Mouse (Mus musculus): ENCODE results near the gene Tsen15.
"Not testable (repeated sequence)": the region's sequence is repeated elsewhere in the genome, so short reads cannot be mapped to it uniquely, and the experiment has no call there.

The Tsen15 gene

DNA sequence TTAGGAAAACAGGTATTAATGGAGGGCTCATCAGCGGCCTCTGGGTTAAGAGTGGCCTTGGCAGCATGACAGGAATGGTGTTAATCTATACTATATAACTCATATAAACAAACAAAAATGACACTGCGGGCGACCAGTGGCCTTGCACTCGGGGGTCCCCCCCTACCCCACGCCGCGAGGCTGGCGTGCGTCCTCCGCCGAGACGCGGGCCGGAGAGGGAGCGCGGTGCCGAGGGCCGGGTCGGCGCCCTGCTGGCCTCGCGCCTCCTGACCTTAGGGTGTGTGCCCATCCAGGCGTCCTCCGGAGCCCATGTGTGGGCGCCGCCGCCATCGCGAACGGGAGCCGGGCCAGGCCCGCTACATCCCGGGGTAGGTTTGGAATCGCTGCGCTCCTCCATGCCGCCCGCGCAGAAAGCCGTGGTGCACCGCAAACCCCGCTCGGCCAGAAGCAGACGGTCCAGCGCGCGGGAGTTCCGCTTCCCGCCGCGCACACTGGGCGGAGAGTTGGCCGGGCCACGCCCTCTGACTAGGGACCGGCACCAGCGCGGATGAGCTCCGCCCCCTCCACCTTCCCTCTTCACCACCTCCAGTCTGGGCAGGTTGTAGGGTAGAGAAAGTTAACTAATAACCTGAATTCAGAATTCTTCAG, at the start of gene Tsen15:
Tsen15 (minus strand) TSS at position 501 of the 648 bp plus-strand sequence.
- DNase-seq = peak; percentile 92 to 93

DNA sequence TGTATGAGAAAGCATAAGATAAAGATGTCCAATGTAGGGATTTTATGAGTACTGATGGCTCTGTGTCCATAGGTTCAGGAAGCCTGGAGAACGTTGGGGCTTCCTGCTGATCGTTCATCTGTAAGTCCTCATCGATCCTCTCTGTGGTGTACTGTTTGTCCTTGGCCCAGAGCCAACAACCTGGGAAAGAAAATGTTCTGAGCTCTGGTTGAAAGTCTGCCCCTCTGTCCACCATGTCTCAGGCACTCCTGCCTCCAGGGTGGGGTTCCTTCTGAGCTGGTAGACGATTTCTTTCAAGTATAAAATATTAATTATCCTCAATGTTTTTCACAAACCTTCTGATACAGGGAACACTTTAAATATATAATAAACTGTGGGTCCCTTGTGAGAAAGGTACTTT, 47.7 kb upstream of the Tsen15 start:
- no peak for DNase-seq

DNA sequence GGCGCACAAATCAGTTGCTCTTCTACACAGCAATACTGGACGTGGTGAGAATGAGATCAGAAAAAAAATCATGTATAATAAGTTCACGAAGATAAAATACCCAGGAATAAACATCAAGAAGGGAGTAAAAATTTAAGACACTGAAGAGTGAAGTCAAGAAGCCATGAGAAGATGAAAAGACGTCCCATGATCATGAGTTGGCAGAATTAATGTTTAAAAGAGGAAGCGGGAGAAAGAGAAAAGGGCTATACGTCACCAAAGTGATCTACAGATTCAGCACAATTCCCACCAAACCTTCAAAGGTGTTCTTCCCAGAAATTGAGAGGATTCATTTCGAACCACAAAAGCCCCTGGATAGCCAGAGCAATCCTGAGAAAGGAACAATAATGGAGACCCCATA, 43.3 kb upstream of the Tsen15 start:
- no peak for DNase-seq

DNA sequence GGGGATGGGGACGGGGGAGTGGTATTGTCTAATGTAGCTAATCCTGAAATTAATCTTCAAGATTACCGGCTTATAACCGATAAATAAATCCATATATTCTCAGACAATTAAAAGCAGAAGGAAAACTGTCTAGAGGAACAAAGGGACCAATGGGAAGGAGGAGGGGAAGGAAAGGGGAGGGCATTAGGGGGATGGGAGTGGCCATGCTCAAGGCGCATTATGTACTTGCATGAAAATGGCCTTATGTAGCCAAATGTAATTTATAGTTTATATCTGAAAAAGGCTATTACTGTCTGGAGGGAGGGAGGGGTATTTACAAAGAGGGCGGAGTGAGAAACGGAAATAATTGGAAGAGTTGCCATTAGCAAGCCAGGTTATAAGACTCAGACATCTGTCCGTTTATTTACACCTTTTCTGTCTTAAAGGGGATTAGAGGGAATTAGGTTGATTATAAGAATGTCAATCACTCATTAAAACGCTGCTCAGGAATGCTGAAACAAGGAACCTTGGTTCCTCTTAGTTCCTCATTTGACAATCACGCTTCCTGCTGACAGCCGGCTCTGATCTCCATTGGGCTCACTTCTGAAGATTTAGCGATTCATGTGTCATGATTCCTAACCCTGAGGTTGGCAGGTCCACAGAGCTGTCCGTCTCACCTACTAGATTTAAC, 41.6 kb upstream of the Tsen15 start:
- DNase-seq = no peak

DNA sequence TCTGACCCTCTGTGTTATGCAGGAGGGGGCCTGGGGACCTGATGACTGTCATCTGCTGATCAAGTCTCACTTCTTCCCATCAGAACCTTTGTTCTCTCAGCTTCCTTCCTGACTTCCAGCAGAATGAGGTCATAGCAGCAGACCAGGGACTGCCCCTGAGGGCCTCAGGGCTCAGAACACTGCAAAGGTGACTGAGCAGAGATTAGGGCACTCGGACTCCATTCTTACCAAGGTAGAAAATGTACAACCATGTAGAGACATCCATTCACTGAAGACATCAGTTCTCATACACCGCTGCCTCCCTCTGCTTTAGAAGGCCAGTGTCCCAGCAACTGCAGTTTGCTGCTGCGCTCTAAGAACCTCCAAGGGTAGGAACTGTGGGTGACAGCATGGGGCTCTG, 36.6 kb upstream of the Tsen15 start:
- DNase-seq = no peak

DNA sequence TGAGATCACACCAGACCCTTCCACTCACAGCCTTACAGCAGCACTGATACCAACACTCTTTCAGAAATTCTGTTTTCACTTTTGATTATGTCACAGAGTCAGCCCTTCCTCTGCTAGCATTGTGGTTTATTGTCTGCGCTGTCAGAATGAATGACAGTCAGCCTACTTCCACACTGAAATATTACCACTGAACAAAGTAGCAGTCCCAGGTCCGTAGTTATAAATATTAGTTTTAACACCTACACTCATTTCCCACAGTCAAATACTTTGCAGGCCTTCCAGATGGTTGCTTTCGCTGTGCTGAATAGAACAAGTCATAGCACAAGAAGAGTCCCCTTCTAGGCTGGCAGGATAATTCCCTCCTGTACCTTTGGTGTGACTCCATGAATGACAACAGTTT, 35.8 kb upstream of the Tsen15 start:
- no peak for DNase-seq

DNA sequence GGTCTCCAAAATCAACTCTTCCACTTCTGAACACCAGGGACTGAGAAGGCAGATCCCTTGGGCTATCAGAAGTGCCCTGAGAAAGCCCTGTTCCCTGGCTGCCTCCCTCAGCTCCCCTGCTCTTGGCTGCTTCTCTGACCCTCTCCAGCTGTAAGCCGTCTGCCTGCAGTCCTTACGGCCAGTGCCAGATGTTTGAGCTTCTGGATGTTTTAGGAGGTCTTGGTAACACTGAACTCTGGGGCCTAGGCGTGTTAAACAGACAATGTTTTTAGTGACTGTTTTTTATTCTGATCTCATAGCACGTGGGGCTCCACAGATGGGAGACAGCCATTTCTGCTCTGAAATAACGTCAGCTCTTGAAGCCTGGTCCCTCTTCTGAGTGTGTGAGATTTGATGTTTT, 31.1 kb upstream of the Tsen15 start:
- no peak for DNase-seq

DNA sequence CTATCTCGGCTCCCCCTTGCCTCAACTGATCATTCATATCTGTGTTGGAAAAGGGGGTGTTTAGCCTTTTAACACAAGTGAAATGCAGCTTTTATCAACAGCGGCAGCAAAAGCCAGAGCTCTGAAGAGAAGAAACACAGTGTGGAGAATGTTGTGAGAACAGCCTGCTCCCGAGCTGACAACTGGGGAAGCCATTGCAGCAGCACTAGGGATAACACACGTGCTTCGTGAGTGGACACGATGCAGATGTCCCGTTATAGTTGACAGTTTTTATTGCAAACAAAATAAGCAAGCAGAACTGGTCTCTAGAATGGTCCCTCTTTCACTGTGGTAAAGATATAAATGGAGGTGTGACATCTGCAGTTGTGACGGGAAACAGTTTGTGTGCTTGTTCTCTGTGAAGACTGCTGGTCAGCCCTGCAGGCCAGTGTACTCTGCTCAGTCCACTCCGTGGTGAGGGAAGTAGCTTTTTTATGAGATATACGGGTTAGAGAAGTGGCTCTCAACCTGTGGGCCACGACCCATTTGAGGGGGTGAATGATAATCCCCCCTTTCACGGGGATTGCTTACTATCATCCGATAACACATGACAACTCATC, 29.9 kb upstream of the Tsen15 start:
- DNase-seq = no peak

DNA sequence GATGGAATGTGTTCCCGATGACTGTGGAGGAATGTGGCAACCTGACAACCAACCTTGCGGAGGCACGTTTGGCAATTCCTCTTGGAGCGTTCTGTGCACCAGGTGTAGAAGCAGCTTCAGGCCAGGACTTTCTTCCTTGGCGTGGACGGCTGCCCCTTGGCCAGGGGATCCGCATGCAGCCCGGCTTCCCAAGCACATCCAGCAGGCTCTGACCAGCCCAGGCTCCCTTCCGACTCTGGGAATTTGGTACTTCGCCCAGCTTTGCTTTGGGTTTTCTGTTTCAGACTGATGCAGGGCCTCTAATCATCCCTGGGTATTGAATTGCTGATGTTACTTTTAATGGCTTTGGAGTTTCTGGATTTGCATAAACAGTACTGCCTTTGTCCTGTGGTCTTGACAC, 28.0 kb upstream of the Tsen15 start:
- peak; percentile 11 to 27 for DNase-seq

DNA sequence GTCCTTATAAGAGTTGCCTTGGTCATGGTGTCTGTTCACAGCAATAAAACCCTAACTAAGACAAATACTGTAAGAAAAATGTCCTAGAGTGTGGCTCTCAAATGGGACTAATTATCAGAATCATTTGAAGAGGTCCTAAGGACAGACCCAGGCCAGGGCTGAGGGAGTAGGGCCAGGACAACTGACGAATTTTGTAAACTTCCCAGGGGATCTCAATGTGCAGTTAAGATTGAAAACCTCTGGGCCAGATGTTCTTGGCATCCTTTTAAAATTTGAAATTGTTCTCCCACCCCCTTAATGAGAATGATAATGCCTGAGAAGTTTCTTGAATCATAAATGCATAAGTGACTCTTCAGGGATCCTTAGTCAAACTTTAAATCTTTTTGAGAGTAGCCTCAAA, 27.5 kb upstream of the Tsen15 start:
- DNase-seq = no peak

DNA sequence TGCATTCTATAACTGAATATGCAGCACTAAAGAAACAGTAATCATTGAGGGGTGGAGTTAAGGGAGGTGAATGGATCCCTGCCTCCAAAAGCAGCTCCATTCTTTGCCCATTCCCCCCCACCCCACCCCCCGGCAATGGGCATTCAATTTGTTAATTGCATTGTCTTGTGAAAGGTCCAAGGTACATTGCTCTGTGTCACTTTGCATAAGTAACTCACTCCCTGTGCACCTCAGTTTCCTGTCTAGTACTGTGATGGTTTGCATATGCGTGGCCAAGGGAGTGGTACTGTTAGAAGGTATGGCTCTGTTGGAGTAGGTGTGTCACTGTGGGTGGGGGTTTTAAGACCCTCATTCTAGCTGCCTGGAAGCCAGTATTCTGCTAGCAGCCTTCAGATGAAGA, 26.6 kb upstream of the Tsen15 start:
- no peak for DNase-seq

DNA sequence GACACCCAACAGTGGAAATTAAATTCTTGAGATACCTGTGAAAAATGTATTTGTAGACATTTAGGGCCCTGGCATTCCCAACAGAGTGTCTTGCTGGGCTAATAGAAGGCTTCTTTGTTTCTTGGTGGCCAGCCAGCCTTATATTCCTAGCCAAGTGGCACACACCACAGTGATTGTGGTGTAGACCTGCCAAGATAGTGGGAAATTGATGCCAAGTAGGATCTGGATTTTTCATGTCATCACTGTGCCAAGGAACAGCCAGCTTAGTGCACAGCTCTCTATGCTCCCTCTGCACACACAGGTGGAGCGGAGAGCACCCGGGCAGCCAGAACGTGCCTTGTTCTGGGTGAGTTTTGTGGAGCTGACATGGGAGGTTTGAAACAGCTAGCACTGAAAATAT, 24.2 kb upstream of the Tsen15 start:
- peak; percentile 74 to 85 for DNase-seq

DNA sequence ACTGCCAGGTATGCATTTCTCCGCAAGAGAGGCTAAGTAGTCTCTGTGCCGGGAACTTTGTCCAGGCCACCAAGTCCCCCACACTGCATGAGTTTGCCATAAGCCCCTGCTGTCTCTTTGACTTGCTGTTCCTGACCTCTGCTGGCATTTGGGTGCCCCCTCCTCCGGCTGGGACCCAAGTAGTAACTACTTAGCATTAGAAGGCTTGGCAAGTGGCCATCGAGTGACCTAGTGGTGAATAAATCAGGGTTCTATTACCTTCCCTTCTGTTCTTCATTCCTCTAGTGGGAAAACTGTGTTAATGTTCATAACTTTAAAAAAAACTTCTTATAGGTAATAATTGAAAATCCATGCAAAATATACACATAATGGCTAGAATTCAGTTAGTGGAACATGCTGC, 22.9 kb upstream of the Tsen15 start:
- peak in 1 of 2 experiments; percentile 15 for DNase-seq

DNA sequence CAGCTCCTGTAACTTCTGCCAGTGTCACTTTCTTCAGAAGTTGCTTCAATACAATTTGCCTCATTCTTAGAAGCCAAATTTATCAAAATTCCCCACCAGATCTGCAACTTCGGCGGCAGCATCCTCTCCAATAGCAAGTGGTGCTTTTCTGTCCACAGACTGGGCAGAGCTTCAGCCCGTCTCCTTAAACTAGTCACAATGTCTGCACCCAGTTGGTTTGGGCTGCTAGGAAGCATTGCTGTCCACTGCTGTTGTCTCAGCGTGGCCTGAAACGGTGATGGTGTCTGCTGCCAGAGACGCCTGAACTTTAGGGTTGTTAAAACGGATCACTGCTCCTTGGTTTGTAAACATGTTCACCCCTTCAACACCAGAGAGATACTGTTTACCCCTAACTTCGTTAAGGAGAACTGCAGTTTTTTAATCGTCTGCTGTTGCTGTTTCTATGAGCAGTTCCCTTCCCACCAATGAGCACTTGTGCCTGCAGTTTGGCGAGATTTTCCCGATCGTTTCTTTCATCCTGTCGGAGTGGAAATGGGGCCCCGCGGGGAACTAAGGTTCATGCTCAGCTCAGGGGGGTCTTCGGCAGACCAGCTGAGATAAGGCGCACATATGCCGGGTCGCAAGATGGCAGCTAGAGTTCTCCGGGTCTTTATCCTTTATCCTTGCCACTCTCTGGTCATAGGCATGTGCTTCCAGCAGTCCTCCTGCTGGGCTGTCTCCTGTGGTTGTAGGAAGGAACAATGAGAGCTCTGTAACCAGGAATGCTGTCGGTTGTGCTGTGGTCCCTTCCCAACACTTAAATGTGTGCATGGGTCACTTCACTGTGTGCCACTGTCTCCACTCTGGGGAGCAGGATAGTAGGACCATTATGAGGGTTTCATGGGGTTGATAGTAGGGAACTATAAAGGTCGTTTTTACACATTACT, 20.8 kb upstream of the Tsen15 start:
- peak; percentile 12 to 26 for DNase-seq

DNA sequence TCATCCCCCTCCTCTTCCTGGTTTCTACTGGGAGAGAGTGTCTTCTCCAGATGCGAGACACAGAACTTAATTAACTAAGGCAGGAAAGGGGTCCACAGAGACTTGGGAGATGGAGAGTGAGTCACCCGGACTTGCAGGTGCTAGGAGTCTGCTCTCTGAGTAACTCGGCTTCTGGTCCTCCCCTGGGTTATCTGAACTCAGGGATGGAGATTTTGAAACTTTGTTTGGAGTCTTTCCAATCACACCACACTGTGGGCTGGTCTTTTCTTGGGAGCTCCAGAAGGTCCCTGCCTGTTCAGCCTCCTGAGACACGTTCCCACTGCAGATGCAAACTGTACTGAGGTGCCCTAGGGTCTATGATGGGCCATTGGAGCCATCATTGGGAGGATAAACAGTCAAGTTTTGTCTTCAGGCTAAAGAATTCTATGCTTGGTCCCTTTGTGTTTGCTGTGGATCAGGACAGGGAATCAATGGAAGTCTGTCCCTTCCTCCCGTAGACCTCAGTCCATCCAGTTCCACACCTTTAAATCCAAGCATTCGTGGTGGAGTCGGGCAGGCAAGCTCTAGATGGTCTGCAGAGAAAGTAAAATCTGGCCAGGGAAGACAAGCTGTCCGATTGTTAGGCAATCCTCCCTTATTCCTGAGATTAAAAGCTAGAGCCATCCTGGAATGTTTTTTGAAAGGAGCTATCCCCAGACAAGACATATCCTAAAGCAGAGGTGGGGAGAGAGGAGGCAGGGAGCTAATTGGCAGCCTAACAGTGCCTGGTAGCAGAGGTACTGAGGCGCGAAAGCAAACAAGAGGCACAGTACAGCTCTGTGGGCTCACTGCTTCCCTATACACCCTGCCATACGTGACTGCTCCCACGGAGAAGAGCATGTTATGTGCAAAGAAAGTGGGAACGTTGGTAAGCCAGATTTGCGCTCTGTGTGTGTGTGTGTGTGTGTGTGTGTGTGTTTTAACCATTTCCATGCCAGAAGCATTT, 14.4 kb upstream of the Tsen15 start:
- no peak for DNase-seq

DNA sequence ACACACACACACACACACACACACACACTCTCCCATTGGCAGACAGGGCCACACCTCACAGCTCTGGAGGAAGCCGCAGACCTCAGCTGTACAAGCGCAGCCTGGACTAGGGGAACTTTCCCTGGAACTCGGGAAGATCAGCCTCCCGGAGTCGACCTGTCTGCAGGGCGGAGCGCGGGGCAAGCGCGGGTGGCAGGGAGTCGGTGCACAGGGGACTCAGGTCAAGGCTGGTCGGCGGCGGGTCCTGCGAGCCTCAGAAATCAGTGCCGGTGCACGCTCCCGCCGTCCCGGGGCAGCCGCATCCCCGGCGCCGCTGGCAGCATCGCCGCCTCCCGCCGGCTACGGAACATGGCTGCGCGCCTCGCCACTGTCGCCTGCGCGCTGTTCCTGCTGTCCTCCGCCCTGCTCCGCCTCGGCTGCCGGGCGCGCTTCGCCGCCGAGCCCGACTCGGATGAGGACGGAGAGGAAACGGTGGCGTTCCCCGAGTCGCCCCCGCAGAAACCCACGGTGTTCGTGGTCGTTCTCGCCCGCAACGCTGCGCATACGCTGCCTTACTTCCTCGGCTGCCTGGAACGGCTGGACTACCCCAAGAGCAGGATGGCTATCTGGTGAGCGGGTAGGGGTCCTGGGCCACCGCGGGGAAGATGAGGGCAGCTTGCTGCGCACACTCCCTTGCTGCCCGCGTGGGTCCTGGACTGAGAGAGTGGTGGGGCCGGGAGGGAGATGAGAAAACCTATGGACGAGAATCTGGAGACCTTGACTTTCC, 13.5 kb upstream of the Tsen15 start, which contains the start of gene Colgalt2:
Colgalt2 (plus strand) TSS at position 41 of the 766 bp plus-strand sequence.
- DNase-seq = peak; percentile 62 to 69

DNA sequence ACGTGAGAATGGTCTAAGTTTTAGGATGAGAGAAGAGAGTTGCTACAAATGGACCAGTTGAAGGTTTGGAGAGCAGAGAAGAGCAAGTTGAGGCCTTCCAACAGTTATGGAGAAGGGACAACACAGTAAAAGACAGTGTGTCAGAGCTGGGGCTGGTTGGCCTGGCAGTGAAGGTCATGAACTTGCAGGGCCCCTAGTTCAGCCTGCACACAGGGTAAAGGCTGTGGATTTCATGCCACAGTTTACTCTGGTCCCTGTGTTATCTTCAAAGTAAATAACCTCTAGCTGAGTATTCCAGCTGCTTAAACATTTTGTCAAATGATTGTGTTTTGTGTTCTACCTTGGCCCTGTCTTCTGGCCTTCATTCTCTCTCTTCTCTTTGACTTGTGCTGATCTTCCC, 12.2 kb upstream of the Tsen15 start:
- DNase-seq = no peak

DNA sequence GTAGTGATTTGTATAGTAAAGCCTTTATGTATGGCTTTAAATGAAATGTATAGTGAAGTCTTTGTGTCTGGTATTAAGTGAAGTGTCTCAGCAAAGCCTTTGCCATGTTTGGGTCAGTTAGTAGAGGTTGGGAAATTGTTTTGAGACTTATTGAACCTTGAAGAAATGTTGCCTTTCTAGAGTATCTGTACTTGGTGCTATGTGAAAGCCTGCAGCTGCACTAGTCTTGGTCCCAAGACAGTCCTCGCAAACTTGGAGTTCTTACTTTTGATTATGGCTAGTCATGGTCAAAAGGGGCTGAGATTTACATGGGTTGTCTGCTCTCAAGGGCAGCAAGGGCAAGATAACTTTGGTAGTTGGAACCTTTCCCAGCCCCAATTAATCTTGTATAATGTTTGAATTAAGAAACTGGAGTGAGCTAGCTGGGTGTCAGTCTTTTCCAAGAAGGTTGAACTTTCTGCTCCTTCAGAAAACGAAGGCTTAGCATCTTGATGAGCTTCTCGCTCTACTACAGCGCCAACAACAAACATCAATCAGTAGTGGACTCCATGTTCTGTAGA, 8.5 kb upstream of the Tsen15 start:
- DNase-seq = no peak

DNA sequence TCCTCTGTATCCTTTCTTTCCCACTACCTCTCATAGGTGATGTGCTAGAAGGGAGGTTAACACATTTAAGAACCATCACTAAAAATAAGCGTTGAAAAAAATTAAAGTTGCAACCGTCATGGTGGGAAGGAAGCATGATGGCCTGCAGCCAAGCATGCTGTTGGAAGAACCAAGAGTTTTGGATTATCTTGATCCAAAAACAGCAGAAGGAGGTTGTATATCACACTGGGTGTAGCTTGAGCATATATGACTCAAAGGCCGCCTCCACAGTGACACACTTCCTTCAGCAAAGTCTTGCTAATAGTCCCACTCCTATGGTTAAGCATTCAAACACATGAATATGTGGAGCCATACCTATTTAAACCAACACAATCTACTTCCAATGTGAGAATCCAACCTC, 7.6 kb upstream of the Tsen15 start:
- no peak for DNase-seq

DNA sequence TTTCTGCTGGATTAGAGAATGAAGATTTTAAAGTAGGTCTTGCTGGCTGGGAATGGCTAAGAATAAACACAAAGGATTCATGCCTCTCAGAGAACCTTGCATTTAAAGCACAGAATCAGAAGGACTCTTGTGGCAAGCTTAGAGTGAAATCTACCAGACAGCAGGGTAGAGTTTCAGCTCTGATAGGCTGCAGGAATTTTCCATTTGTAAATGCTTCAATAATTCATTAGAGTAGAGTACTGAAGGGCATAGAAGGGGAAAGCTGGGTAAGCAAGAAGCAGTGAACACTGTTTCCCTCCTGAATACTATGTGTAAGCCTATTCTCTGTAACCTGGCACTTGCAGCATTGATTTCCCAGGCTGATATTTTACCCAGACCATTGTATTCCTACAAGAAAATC, 2.8 kb upstream of the Tsen15 start:
- no peak for DNase-seq

DNA sequence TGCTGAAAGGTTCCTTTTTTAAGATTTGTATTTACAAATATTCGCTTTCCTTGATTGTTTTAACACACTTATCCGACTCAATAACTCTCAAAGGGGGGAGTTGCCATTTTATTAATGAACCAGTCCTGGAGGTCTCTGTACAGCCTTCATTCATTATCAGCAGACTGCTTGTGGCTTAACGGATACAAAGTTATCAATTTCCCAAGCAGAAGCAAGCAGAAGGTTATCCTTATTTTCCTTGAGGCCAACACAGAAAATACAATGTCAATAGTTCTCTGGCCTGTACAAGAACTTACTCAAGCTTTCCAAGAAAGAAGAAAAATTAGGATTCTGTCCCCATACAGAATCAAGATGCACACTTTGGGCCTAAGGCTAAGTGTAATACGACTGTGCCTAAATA, 795 bp downstream of the Tsen15 start:
- DNase-seq = not testable (repeated sequence)
